Mouse (Mus musculus) testis, adult 2 months (tissue): ENCODE results near the gene Padi6.

ENCODE experiments used
- CTCF ChIP-seq: fragments of 200-500 bp; IDR thresholded peaks from 2 replicates; pipeline ENCODE4 v1.5.1; 2012; ENCODE audit warnings: low read depth, mild to moderate bottlenecking, inconsistent platforms, low read length, moderate library complexity; ENCODE audit not compliant: control insufficient read depth, insufficient read depth, insufficient replicate concordance
- POLR2A ChIP-seq: fragments of 200-500 bp; IDR thresholded peaks from 2 replicates; pipeline ENCODE4 v1.6.1; 2012; ENCODE audit warnings: low read depth, mild to moderate bottlenecking, inconsistent platforms, low read length, moderate library complexity; ENCODE audit not compliant: control insufficient read depth

- no peak for TF ChIP-seq CTCF
- no peak for TF ChIP-seq POLR2A
Observed at GRCm38 (mm10) chr4:140688826-140689425, 53.5 kb downstream of the Padi6 start.
